Mouse (Mus musculus) heart, embryonic 15.5 days (tissue): Measurements from ENCODE around the gene Dlg3. TPM values are rescaled to one million over a fixed set of nuclear protein-coding genes. Genes with fewer than 3 reads are reported as not detected.

Experiments
- ATAC-seq: fragments of 200-750 bp; cut with Nextera tagmentation; replicated peaks from 2 replicates; pipeline ENCODE4 v1.8.0; 2017; ENCODE audit warnings: low read depth, moderate TSS enrichment; ENCODE audit not compliant: insufficient number of reproducible peaks, insufficient read depth, low FRiP score
- H3K27ac ChIP-seq: fragments of 300-500 bp; sonication (generic); 2 replicates; pipeline ENCODE4 v1.5.1; 2015; ENCODE audit warnings: mild to moderate bottlenecking, inconsistent platforms
- H3K27me3 ChIP-seq: fragments of 300-500 bp; sonication (generic); 2 replicates; pipeline ENCODE4 v1.6.1; 2015; ENCODE audit warnings: inconsistent platforms
- H3K36me3 ChIP-seq: fragments of 300-500 bp; sonication (generic); 2 replicates; pipeline ENCODE4 v1.6.1; 2015; ENCODE audit warnings: mild to moderate bottlenecking, inconsistent platforms
- H3K4me1 ChIP-seq: fragments of 300-500 bp; sonication (generic); replicated peaks from 2 replicates; pipeline ENCODE4 v1.6.1; 2015; ENCODE audit warnings: inconsistent platforms
- H3K4me2 ChIP-seq: fragments of 300-500 bp; sonication (generic); 2 replicates; pipeline ENCODE4 v1.6.1; 2015; ENCODE audit warnings: inconsistent platforms, mild to moderate bottlenecking, moderate library complexity
- H3K4me3 ChIP-seq: fragments of 300-500 bp; sonication (generic); 2 replicates; pipeline ENCODE4 v1.5.1; 2015; ENCODE audit warnings: mild to moderate bottlenecking, inconsistent platforms
- H3K9ac ChIP-seq: fragments of 300-500 bp; sonication (generic); 2 replicates; pipeline ENCODE4 v1.6.1; 2015; ENCODE audit warnings: mild to moderate bottlenecking, inconsistent platforms
- H3K9me3 ChIP-seq: fragments of 300-500 bp; sonication (generic); replicated peaks from 2 replicates; pipeline ENCODE4 v1.6.1; 2016; ENCODE audit warnings: inconsistent platforms
- WGBS: fragments of 180-500 bp; shearing (Covaris S2); methylation state at CpG from one replicate; pipeline ENCODE4 v1.1.7; 2015; ENCODE audit warnings: mixed read lengths; 5-methylcytosine and 5-hydroxymethylcytosine counted together
- polyA plus RNA-seq: library from polyadenylated mRNA; unstranded; fragments of >200 nt; fragmentation: Nextera tagmentation; extraction: Ambion mirVana; gene quantifications from 2 replicates; pipeline ENCODE4 v1.2.1, GENCODE M21; 2015

Dlg3 gene
- polyA plus RNA-seq, 1 experiment from 2014 or later, result 1.3 TPM

DNA sequence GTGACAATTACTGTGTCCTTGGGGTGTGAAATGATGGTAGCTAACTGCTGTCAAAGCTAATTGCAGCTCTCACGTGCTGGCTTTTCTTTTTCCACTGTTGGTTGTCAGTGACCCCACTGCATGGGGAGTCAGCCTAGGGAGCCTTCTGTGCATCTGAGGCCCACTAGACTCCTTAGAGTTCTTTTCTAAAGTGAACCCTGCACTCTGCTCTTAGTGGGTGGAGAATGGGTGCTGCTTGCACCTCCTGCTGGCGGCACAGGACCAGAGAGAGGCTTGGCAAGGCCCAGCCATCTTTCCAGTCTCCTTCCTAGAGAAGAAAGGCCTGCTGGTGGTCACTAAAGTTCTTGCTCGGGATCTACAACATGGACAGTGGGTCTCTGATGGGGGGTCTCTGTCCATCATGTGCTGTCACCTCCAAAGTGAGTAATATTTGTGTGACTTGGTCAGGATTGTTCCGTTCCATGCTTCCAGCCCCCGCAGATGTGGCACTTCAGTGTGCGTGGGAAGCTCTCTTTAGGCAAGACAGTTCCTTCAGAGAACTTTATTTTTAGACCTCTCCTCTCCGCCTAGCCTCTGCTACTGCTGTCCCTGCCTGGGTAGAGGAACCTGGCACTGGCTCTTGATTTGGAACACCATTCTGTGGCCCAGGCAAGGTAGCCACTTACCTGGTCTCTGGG is 30.5 kb downstream of the Dlg3 start:
- Histone ChIP-seq H3K4me1 (peaks cover 7% of the 10 kb centered on the region; the same call in 1 of the 2 replicates), H3K9me3 (no peaks in the 10 kb centered on the region), H3K27ac (no peak overlapping the region), H3K27me3 (no peaks in the 10 kb centered on the region), H3K36me3 (no peaks in the 10 kb centered on the region), H3K4me3 (no peak overlapping the region), H3K9ac (no peak overlapping the region), H3K4me2 (no peak overlapping the region)
- ATAC-seq, result no peak
- 59% methylated on average over 7 of the region's 7 CpGs for WGBS

DNA sequence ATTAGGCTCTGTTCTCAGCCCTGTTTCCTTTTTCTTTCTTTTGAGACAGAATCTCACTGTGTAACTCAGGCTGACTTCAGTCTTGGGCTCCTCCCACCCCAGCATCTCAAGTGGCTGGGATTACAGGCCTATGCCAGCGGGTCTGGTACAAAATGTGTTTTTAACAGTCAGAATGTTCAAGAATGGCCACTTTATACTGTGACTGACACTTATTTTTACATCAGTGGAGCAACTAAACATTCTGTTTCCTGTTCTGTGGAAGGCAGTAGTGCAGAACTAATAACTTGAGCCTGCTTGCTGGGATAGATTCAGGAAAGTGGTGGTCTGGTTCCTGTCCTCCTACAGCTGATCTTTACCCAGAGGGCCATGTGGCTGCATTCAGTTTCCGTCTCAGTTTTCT is 33.1 kb downstream of the Dlg3 start:
- 22% methylated on average over 2 of the region's 2 CpGs for WGBS
- Histone ChIP-seq H3K27me3 (no peaks in the 10 kb centered on the region), H3K4me2 (no peak overlapping the region), H3K9me3 (no peaks in the 10 kb centered on the region), H3K36me3 (no peaks in the 10 kb centered on the region), H3K4me3 (no peak overlapping the region), H3K4me1 (peaks cover 7% of the 10 kb centered on the region; the same call in 1 of the 2 replicates), H3K27ac (no peak overlapping the region), H3K9ac (no peak overlapping the region)
- ATAC-seq, result no peak

DNA sequence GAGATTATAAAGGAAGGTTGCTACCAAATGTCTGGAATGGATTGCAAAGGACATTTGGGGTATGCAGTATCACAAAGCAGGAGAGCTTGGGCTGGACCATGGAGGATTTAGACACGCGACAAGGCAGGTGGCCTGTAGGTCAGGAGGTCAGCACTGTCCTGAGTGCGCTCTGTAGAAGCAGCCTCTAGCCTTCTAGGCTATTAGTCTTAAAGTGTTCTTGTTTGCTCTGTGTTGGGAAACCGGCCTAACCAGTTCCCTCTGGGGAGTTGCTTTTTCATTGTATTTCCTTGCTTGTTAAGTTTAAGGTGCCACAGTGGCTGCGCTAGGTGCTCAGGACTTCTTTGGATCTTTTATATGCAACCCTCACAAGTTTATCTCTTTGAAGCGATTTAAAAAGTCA is 34.5 kb downstream of the Dlg3 start:
- Histone ChIP-seq H3K27me3 (no peaks in the 10 kb centered on the region), H3K9ac (no peak overlapping the region), H3K27ac (no peak overlapping the region), H3K36me3 (no peaks in the 10 kb centered on the region), H3K4me2 (no peak overlapping the region), H3K9me3 (no peaks in the 10 kb centered on the region), H3K4me1 (peaks cover 7% of the 10 kb centered on the region; the same call in 1 of the 2 replicates), H3K4me3 (no peak overlapping the region)
- 73% methylated on average over 6 of the region's 6 CpGs for WGBS
- no peak for ATAC-seq

DNA sequence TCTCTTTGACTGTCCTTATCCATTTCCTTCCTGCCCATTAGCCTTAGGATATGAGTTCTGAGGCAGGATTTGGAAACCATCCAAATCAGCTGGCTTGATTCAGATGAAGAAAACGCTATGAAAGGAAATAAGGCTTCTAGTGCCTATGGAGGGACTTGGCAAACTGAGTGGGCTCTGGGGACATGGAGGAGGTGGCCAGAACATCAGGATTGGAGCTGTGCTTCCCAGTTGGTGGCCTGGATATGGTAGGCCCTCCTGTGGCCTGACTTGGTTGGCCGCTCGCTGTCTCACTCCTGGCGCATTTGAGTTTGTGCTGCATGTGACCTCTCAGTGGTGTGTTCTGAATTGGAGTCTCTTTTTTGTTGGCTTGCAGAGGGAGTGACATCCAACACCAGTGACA is 43.6 kb downstream of the Dlg3 start:
- Histone ChIP-seq H3K4me1 (peaks cover 14% of the 10 kb centered on the region), H3K9ac (no peak overlapping the region), H3K27me3 (no peaks in the 10 kb centered on the region), H3K9me3 (no peaks in the 10 kb centered on the region), H3K4me2 (no peak overlapping the region), H3K36me3 (peaks cover 5% of the 10 kb centered on the region; the same call in 1 of the 2 replicates), H3K4me3 (no peak overlapping the region), H3K27ac (no peak overlapping the region)
- 0 out of 2 replicates have a peak, but pooled peaks have one; percentile 18 for ATAC-seq
- 71% methylated on average over 4 of the region's 4 CpGs for WGBS

DNA sequence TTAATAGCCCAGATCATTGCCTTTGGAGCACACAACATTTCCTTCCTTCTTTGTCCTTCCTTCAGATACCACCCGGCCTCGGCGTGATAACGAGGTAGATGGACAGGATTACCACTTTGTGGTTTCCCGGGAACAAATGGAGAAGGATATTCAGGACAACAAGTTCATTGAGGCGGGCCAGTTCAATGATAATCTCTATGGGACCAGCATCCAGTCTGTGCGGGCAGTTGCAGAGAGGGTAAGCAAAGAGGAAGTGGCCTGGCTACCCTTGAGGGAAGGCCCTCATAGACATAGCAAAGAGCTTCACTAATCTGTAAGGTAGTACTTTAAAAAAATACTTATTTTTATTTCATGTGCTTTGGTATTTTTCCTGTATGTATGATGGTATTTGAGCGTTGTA is 46.6 kb downstream of the Dlg3 start:
- Histone ChIP-seq H3K36me3 (peaks cover 12% of the 10 kb centered on the region; the same call in 1 of the 2 replicates), H3K4me3 (no peak overlapping the region), H3K27me3 (no peaks in the 10 kb centered on the region), H3K9me3 (no peaks in the 10 kb centered on the region), H3K4me2 (no peak overlapping the region), H3K4me1 (peaks cover 14% of the 10 kb centered on the region), H3K9ac (no peak overlapping the region), H3K27ac (no peak overlapping the region)
- ATAC-seq, result no peak
- WGBS, result 76% methylated on average over 8 of the region's 8 CpGs

DNA sequence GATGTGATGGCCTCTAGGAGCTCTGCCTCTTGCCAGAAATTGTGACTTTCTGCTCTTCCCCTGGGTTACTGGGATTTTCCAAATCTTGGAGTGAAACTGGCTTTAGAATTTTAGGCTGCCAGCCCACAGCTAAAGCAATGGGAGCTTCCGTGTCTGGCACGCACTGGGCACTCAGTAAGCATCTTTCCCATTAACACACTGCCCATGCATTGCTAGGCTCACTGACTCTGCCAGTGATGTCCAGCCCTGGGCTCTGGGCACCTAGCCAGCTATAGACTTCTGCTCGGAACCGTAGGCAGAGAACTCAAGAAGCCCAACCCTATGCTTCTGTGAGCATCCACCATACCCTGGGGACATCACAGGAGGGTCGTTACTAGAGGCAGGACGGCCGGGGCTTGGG is 48.2 kb downstream of the Dlg3 start:
- Histone ChIP-seq H3K9ac (no peak overlapping the region), H3K4me2 (no peak overlapping the region), H3K27ac (no peak overlapping the region), H3K4me3 (no peak overlapping the region), H3K4me1 (peaks cover 4% of the 10 kb centered on the region; the same call in 1 of the 2 replicates), H3K9me3 (no peaks in the 10 kb centered on the region), H3K27me3 (no peaks in the 10 kb centered on the region), H3K36me3 (peaks cover 12% of the 10 kb centered on the region; the same call in 1 of the 2 replicates)
- ATAC-seq, result no peak
- WGBS, result 68% methylated on average over 7 of the region's 7 CpGs

DNA sequence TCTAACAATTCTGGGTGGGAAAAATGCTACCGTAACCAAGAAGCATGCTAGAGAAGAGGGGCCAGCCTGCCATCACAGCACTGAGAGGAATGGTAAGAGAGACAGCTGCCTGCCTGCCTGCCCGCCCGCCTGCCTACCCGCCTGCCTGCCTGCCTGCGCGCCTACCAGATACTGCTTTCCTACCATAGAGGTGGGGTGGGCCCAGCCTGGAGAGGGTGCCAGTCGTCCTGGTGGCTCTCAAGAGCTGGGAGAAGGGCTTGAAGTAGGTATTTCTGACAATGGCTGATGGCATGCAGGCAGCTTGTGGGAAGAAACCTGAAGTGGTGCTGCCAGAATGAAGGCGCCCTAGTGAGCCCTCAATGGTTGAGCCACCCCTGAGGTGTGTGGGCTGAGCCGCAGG is 51.2 kb downstream of the Dlg3 start:
- ATAC-seq, result no peak
- Histone ChIP-seq H3K4me2 (no peak overlapping the region), H3K4me1 (no peaks in the 10 kb centered on the region)

DNA sequence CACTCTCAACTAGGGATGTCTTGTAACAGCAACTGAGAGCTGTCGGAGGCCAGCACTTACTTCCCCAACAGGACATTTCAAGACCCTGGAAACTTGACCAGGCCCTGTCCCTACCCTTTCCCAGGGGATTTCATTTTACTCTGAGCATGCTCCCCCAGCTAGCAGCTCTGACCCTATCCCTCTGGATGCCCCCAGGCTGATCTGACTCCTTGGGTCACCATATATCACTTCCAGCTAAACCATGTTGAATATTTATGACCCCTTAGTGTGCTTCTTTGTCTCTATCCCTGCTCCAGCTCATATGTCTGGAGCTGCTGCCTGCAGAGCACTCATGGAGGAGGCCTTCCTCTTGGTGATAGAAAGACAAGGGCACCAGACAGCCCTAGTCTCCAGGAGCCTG is 53.6 kb downstream of the Dlg3 start:
- ATAC-seq, result no peak
- Histone ChIP-seq H3K9ac (no peak overlapping the region), H3K27me3 (no peaks in the 10 kb centered on the region), H3K9me3 (no peaks in the 10 kb centered on the region), H3K4me1 (no peaks in the 10 kb centered on the region), H3K27ac (no peak overlapping the region), H3K36me3 (peaks cover 7% of the 10 kb centered on the region; the same call in 1 of the 2 replicates), H3K4me2 (no peak overlapping the region), H3K4me3 (no peak overlapping the region)
- WGBS, result 42% methylated on average over 1 of the region's 1 CpGs

More for the DNA sequence above, 51.2 kb downstream of the Dlg3 start:
- no peak overlapping the region for H3K9ac ChIP-seq
- H3K9me3 ChIP-seq, result no peaks in the 10 kb centered on the region
- no peaks in the 10 kb centered on the region for H3K27me3 ChIP-seq
- WGBS, result 85% methylated on average over 9 of the region's 9 CpGs
- H3K27ac ChIP-seq, result no peak overlapping the region
- H3K36me3 ChIP-seq, result peaks cover 9% of the 10 kb centered on the region; the same call in 1 of the 2 replicates
- no peak overlapping the region for H3K4me3 ChIP-seq

DNA sequence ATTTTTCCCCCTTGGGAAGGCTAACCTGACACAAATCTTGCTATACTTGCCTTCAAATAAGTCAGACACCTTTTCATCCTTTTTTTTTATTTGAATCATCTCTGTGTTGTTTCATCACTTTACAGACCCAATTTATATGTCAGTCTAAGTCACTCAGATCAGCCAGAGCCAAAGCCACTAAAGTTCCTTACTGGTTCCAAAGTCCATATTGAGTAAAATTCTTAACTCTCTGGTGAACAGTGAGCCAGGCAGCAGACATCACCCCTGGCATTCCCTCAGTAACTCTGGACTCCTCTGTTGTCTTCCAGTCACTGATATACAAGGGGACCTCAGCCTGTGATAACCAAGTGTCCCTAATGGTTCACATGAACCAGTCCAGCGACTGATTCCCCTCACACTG is 58.0 kb downstream of the Dlg3 start:
- no peaks in the 10 kb centered on the region for H3K27me3 ChIP-seq
- H3K9me3 ChIP-seq, result no peaks in the 10 kb centered on the region
- no peak overlapping the region for H3K27ac ChIP-seq
- no peaks in the 10 kb centered on the region for H3K36me3 ChIP-seq
- 63% methylated on average over 1 of the region's 1 CpGs for WGBS
- H3K4me3 ChIP-seq, result no peak overlapping the region
- no peaks in the 10 kb centered on the region for H3K4me1 ChIP-seq
- H3K9ac ChIP-seq, result no peak overlapping the region
- no peak overlapping the region for H3K4me2 ChIP-seq
- ATAC-seq, result no peak

DNA sequence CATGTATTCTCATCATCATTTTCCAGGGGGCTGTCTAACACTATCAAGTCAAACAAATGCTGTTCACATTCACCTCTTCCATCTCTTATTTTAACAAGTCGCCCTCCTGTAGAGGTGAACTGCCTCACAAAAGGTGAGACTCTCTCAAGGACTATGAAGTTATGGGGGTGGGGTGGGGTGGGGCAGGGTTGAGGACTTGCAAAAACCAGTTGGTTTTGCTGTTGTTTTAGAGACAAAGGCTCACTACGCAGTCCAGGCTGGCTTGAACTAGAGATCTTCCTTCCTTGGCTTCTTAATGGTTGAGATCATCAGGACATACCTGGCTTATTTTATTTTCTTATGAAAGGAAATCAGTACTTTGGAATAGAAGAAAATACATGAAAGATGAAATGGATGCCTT is 65.3 kb downstream of the Dlg3 start:
- no peak for ATAC-seq
- no peaks in the 10 kb centered on the region for H3K36me3 ChIP-seq
- H3K27ac ChIP-seq, result no peak overlapping the region
- H3K4me3 ChIP-seq, result no peak overlapping the region
- 62% methylated on average over 2 of the region's 2 CpGs for WGBS
- H3K4me2 ChIP-seq, result no peak overlapping the region
- no peak overlapping the region for H3K9ac ChIP-seq
- 0 out of 2 replicates have a peak, but pooled peaks cover 2% of the 10 kb centered on the region for H3K27me3 ChIP-seq
- H3K4me1 ChIP-seq, result no peaks in the 10 kb centered on the region
- no peaks in the 10 kb centered on the region for H3K9me3 ChIP-seq

DNA sequence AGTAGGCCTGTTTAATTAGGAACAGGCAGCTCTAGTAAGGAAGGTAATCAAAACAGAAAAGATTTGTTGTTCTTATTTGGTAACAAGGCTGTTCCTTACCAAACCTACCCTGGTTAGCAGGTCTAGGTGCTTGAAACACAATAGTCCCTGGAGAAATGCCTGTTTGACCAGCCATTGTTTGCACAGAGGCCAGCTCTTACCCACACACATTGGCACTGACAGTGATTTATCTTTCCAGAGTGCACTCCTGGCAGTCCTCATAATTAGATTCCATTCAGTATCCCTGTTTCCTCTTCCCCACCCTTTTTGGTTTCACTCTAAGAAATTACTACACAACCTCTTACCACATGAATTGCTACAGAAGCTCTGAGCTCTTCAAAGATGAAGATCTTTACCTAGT is 71.7 kb downstream of the Dlg3 start:
- ATAC-seq, result no peak
- H3K4me2 ChIP-seq, result no peak overlapping the region
- H3K4me1 ChIP-seq, result no peaks in the 10 kb centered on the region
- H3K36me3 ChIP-seq, result no peaks in the 10 kb centered on the region
- H3K27me3 ChIP-seq, result 0 out of 2 replicates have a peak, but pooled peaks cover 5% of the 10 kb centered on the region
- H3K9me3 ChIP-seq, result no peaks in the 10 kb centered on the region
- no peak overlapping the region for H3K27ac ChIP-seq
- no peak overlapping the region for H3K4me3 ChIP-seq
- no peak overlapping the region for H3K9ac ChIP-seq
